Mouse (Mus musculus): ENCODE measurements at regions not wholly inside any gene's neighbourhood (a gene's known extent, or its start where the extent isn't known, plus 50 kb on each side); places are given as distances from the start of the nearest gene placed in this dataset.

DNA sequence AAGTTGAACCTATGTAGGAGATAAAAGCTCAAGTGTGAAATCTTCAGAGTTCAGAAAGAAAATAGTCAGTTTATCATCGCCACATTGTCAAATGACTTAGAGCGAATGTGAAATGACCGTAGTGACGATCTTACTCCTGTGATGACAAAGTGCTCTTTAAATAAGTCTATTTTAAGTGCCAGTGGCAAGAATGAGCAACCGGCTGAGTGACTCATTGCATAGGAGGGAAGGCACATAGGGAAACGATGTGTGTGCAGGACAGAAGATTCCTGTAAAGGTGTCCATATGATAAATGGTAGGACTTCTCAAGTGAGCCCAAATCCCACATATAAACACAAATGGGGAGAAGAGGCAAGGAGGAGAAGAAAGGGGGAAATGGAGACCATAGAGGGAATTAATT, 189.8 kb downstream of the Tgfb2 start:
- TF ChIP-seq CTCF (IDR thresholded peaks at IDR 0.05; ENCODE audit: borderline replicate concordance, insufficient read depth, low read length): no peak
- TF ChIP-seq POLR2A (IDR thresholded peaks at IDR 0.05; ENCODE audit: low read depth, low read length): no peak

All from embryonic fibroblast, embryonic 13.5 days (primary cell).